Mouse (Mus musculus): Measurements from ENCODE around the gene Txn1. TPM values are rescaled to one million over a fixed set of nuclear protein-coding genes. Genes with fewer than 3 reads are reported as not detected.

Gene Txn1
- polyA plus RNA-seq, 1 experiment = not detected

- no peak overlapping the region for H3K4me3 ChIP-seq (ENCODE audit: insufficient read depth, low read depth, low read length)
- H3K4me1 ChIP-seq (ENCODE audit: control insufficient read depth, insufficient read depth, low read length) = peaks cover 12% of the 10 kb centered on the region
- H3K27ac ChIP-seq (ENCODE audit: insufficient read depth, low read depth, low read length) = no peak overlapping the region
- 97% methylated on average over 3 of the region's 3 CpGs for WGBS
- TF ChIP-seq POLR2A (IDR thresholded peaks at IDR 0.05; ENCODE audit: insufficient read depth, low read depth, low read length) (no peak), CTCF (IDR thresholded peaks at IDR 0.05; ENCODE audit: insufficient read depth, low read depth, low read length) (no peak)
Measured at GRCm38 (mm10) chr4:57952416-57952815, 3.8 kb downstream of the Txn1 start.

GRCm38 (mm10) chr4:57949866-57950265 lies 6.3 kb downstream of the Txn1 start:
- no peak for TF ChIP-seq POLR2A (IDR thresholded peaks at IDR 0.05; ENCODE audit: insufficient read depth, low read depth, low read length)
- no peak for TF ChIP-seq CTCF (IDR thresholded peaks at IDR 0.05; ENCODE audit: insufficient read depth, low read depth, low read length)
- 86% methylated on average over 6 of the region's 6 CpGs for WGBS

GRCm38 (mm10) chr4:57947476-57947875 lies 8.7 kb downstream of the Txn1 start:
- Histone ChIP-seq H3K27ac (ENCODE audit: insufficient read depth, low read depth, low read length) (no peak overlapping the region), H3K4me3 (ENCODE audit: insufficient read depth, low read depth, low read length) (no peak overlapping the region), H3K4me1 (ENCODE audit: control insufficient read depth, insufficient read depth, low read length) (no peaks in the 10 kb centered on the region)
- 93% methylated on average over 4 of the region's 4 CpGs for WGBS
- no peak for TF ChIP-seq CTCF (IDR thresholded peaks at IDR 0.05; ENCODE audit: insufficient read depth, low read depth, low read length)
- TF ChIP-seq POLR2A (IDR thresholded peaks at IDR 0.05; ENCODE audit: insufficient read depth, low read depth, low read length) = no peak

More at GRCm38 (mm10) chr4:57949866-57950265, 6.3 kb downstream of the Txn1 start:
- no peak overlapping the region for H3K27ac ChIP-seq (ENCODE audit: insufficient read depth, low read depth, low read length)
- H3K4me1 ChIP-seq (ENCODE audit: control insufficient read depth, insufficient read depth, low read length) = peaks cover 4% of the 10 kb centered on the region; the same call in 1 of the 2 replicates
- H3K4me3 ChIP-seq (ENCODE audit: insufficient read depth, low read depth, low read length) = no peak overlapping the region

GRCm38 (mm10) chr4:57947036-57947435 lies 9.2 kb downstream of the Txn1 start:
- H3K27ac ChIP-seq (ENCODE audit: insufficient read depth, low read depth, low read length) = no peak overlapping the region
- TF ChIP-seq CTCF (IDR thresholded peaks at IDR 0.05; ENCODE audit: insufficient read depth, low read depth, low read length) (no peak), POLR2A (IDR thresholded peaks at IDR 0.05; ENCODE audit: insufficient read depth, low read depth, low read length) (no peak)
- 86% methylated on average over 10 of the region's 10 CpGs for WGBS
- H3K4me3 ChIP-seq (ENCODE audit: insufficient read depth, low read depth, low read length) = no peak overlapping the region
- no peaks in the 10 kb centered on the region for H3K4me1 ChIP-seq (ENCODE audit: control insufficient read depth, insufficient read depth, low read length)

- TF ChIP-seq CTCF (IDR thresholded peaks at IDR 0.05; ENCODE audit: insufficient read depth, low read depth, low read length) (no peak), POLR2A (IDR thresholded peaks at IDR 0.05; ENCODE audit: insufficient read depth, low read depth, low read length) (no peak)
- Histone ChIP-seq H3K27ac (ENCODE audit: insufficient read depth, low read depth, low read length) (no peak overlapping the region), H3K4me1 (ENCODE audit: control insufficient read depth, insufficient read depth, low read length) (no peaks in the 10 kb centered on the region), H3K4me3 (ENCODE audit: insufficient read depth, low read depth, low read length) (no peak overlapping the region)
- WGBS = 82% methylated on average over 2 of the region's 2 CpGs
Measured at GRCm38 (mm10) chr4:57942892-57943291, 13.3 kb downstream of the Txn1 start.

- WGBS = 94% methylated on average over 4 of the region's 4 CpGs
- Histone ChIP-seq H3K4me1 (ENCODE audit: control insufficient read depth, insufficient read depth, low read length) (no peaks in the 10 kb centered on the region), H3K27ac (ENCODE audit: insufficient read depth, low read depth, low read length) (no peak overlapping the region), H3K4me3 (ENCODE audit: insufficient read depth, low read depth, low read length) (no peak overlapping the region)
- TF ChIP-seq POLR2A (IDR thresholded peaks at IDR 0.05; ENCODE audit: insufficient read depth, low read depth, low read length) (no peak), CTCF (IDR thresholded peaks at IDR 0.05; ENCODE audit: insufficient read depth, low read depth, low read length) (no peak)
Measured at GRCm38 (mm10) chr4:57940631-57941030, 15.6 kb downstream of the Txn1 start.

GRCm38 (mm10) chr4:57937292-57937691 lies 18.9 kb downstream of the Txn1 start:
- WGBS = 89% methylated on average over 6 of the region's 6 CpGs
- Histone ChIP-seq H3K4me1 (ENCODE audit: control insufficient read depth, insufficient read depth, low read length) (no peaks in the 10 kb centered on the region), H3K27ac (ENCODE audit: insufficient read depth, low read depth, low read length) (no peak overlapping the region), H3K4me3 (ENCODE audit: insufficient read depth, low read depth, low read length) (no peak overlapping the region)
- TF ChIP-seq CTCF (IDR thresholded peaks at IDR 0.05; ENCODE audit: insufficient read depth, low read depth, low read length) (no peak), POLR2A (IDR thresholded peaks at IDR 0.05; ENCODE audit: insufficient read depth, low read depth, low read length) (no peak)

- no peaks in the 10 kb centered on the region for H3K4me1 ChIP-seq (ENCODE audit: control insufficient read depth, insufficient read depth, low read length)
- H3K27ac ChIP-seq (ENCODE audit: insufficient read depth, low read depth, low read length) = no peak overlapping the region
- no peak overlapping the region for H3K4me3 ChIP-seq (ENCODE audit: insufficient read depth, low read depth, low read length)
- TF ChIP-seq CTCF (IDR thresholded peaks at IDR 0.05; ENCODE audit: insufficient read depth, low read depth, low read length) (no peak), POLR2A (IDR thresholded peaks at IDR 0.05; ENCODE audit: insufficient read depth, low read depth, low read length) (no peak)
- WGBS = 81% methylated on average over 5 of the region's 5 CpGs
Measured at GRCm38 (mm10) chr4:57934181-57934580, 22.0 kb downstream of the Txn1 start.

- Histone ChIP-seq H3K4me1 (ENCODE audit: control insufficient read depth, insufficient read depth, low read length) (no peaks in the 10 kb centered on the region), H3K27ac (ENCODE audit: insufficient read depth, low read depth, low read length) (no peak overlapping the region), H3K4me3 (ENCODE audit: insufficient read depth, low read depth, low read length) (no peak overlapping the region)
- 77% methylated on average over 5 of the region's 5 CpGs for WGBS
- TF ChIP-seq CTCF (IDR thresholded peaks at IDR 0.05; ENCODE audit: insufficient read depth, low read depth, low read length) = no peak
- no peak for TF ChIP-seq POLR2A (IDR thresholded peaks at IDR 0.05; ENCODE audit: insufficient read depth, low read depth, low read length)
Measured at GRCm38 (mm10) chr4:57930559-57931170, 25.5 kb downstream of the Txn1 start.
